Comparison of ENCODE assay signal across 9 mouse cellular contexts in the genomic region with DNA sequence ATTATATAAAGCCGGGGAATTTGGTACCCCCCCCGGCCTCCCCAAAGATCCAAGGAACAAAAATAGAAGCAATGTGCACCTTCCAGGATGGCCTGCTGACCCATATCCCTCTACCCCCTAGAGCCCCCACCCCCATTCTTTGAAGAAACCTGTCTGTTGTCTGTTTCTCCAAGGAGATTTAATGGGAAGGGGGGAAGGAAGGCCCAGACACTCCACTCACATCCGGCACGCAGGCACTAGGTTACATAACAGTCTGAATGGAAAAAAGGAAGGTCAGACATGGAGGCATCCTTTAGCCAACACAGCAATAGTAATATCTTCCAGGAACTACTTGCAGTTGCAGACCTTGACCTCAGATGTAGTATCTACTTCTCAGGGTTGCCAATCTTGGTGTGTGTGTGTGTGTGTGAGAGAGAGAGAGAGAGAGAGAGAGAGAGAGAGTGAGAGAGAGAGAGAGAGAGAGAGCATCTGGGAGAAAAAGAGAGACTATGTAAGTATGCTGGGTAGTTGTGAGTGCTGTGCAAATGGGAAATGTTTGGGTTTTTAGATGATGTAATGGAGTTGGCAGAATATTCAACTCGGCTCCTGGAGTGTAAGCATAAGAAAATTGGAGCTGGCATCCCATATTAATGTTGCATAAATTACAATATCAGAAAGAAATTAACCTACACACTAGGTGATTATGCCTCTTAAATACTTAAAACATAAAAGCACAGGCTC. TPM values are rescaled to one million over a fixed set of nuclear protein-coding genes. Genes with fewer than 3 reads are reported as not detected.
A peak's percentile ranks its signal among the peaks of the same experiment; 100 is the strongest.
DNase-seq lines count a peak whose midpoint lies in the region; ATAC-seq lines count a peak whose summit lies in the region.
"Had no signal": no experiment of that assay in that cellular context is flagged by ENCODE, and none has a peak within 500 bp of the region (broad histone marks: within the 10 kb centered on the region; RNA-seq: fewer than 3 reads in every experiment).

No protein-coding gene starts in this region.

- H3K27ac ChIP-seq in embryonic facial prominence, embryonic 14.5 days (replicated peaks; ENCODE audit: low read depth, low read length) = no peak overlapping the region
- H3K27ac ChIP-seq: macrophage had no signal

- intact Hi-C loops in heart, postnatal 36 days (cut with DNase I) = loop anchor here (5.0 to 10.0 kb wide), 3 partner anchors 36 to 641 kb away; no protein-coding TSS in a partner anchor

- 0 out of 2 replicates have a peak, but pooled peaks cover 6% of the 10 kb centered on the region for H3K4me1 ChIP-seq in embryonic facial prominence, embryonic 14.5 days (ENCODE audit: control insufficient read depth, insufficient read depth, low read length)

- no peaks in the 10 kb centered on the region for H3K36me3 ChIP-seq in embryonic facial prominence, embryonic 14.5 days (ENCODE audit: control insufficient read depth, insufficient read depth, low read length)

- WGBS in embryonic facial prominence, embryonic 14.5 days = 36% methylated on average over 5 of the region's 5 CpGs

- H3K4me2 ChIP-seq in embryonic facial prominence, embryonic 14.5 days (ENCODE audit: low read depth, low read length) = peak overlapping the region; percentile 90

- no peak for ATAC-seq in embryonic facial prominence, embryonic 14.5 days (ENCODE audit: low read depth)
- no peak for ATAC-seq in monocyte, adult 5-6 weeks (replicated peaks; ENCODE audit: insufficient number of reproducible peaks, low FRiP score, low TSS enrichment, poor library complexity, severe bottlenecking)

- no peaks in the 10 kb centered on the region for H3K27me3 ChIP-seq in embryonic facial prominence, embryonic 14.5 days (replicated peaks; ENCODE audit: control insufficient read depth, insufficient read depth, low read length)

- DNase-seq in heart, adult 11 months = peak; percentile 96
- no peak for DNase-seq in heart, postnatal 36 days
- peak; percentile 45 for DNase-seq in adrenal gland, postnatal 10 days
- DNase-seq in embryonic facial prominence, embryonic 14.5 days (ENCODE audit: low spot score) = no peak
- DNase-seq in kidney, postnatal 14 days = peak; percentile 33
- no peak for DNase-seq in layer of hippocampus, postnatal 14 days (ENCODE audit: low spot score in 2 of 2)
- DNase-seq in layer of hippocampus, adult 11-12 months (ENCODE audit: low spot score) = no peak

- no peaks in the 10 kb centered on the region for H3K9me3 ChIP-seq in embryonic facial prominence, embryonic 14.5 days (ENCODE audit: control insufficient read depth, low read length)

- no peak overlapping the region for H3K9ac ChIP-seq in embryonic facial prominence, embryonic 14.5 days (ENCODE audit: low read depth, low read length)

- peak overlapping the region; percentile 86 for H3K4me3 ChIP-seq in embryonic facial prominence, embryonic 14.5 days (ENCODE audit: low read depth, low read length)

RNA-seq across cellular contexts. Expression of gene Rora, which starts 2.6 kb away (rescaled TPM):
- total RNA-seq in heart, postnatal 36 days (2021) = 10 to 100 TPM; 30.3 to 33.6 TPM
- total RNA-seq in adrenal gland, postnatal 10 days (2021) = 10 to 100 TPM; 44.1 to 60.6 TPM
- 11.4 and 12.3 TPM in 2 replicates for polyA plus RNA-seq in embryonic facial prominence, embryonic 14.5 days (2014; fragmentation: Nextera tagmentation; extraction: Ambion mirVana)
- 10 to 100 TPM; 29.3 to 49.5 TPM for total RNA-seq in layer of hippocampus, postnatal 14 days (2021)
- 3.4 to 5.8 TPM (median 4.6 TPM) in 3 replicates for total RNA-seq in monocyte, adult 5-6 weeks (2017)

Comparison
In these comparisons a context has a peak if more than half of its experiments do, and no peak if none do; other contexts are left out.
1. DNase-seq: peak in heart, adult 11 months (single experiment), adrenal gland, postnatal 10 days (single experiment) and kidney, postnatal 14 days (single experiment); none in heart, postnatal 36 days (0 of 2), embryonic facial prominence, embryonic 14.5 days (single experiment), layer of hippocampus, postnatal 14 days (0 of 2) and layer of hippocampus, adult 11-12 months (single experiment).